Mouse (Mus musculus) cerebral cortex, adult 2 months (tissue): ENCODE results near the gene Clrn2.

ENCODE experiments used
- whole genome bisulfite sequencing: fragments of 180-500 bp; shearing (Covaris S2); methylation state at CpG from one replicate; pipeline ENCODE4 v1.1.7; 2018; 5-methylcytosine and 5-hydroxymethylcytosine counted together

The Clrn2 gene

DNA sequence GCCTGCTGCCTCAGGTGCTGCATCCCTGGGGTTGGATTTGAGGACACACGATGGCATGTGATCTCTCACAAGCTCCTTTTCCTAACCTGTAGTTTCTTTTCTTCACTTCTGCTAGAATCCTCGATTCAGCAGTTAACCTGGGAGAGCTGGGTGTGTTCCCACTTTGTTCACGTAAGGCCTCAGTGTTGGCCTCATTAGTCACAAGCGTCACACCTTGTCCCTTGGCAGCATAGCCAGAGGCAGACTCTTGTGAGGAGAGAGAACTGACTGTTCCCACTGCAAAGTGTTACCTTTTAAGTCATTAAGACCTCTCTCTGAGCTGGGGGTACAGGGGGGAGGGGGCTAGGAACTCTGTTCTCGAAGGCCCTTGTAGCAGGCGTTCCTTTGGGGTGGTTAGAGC is 59.4 kb downstream of the Clrn2 start:
- 88% methylated on average over 6 of the region's 6 CpGs for WGBS

DNA sequence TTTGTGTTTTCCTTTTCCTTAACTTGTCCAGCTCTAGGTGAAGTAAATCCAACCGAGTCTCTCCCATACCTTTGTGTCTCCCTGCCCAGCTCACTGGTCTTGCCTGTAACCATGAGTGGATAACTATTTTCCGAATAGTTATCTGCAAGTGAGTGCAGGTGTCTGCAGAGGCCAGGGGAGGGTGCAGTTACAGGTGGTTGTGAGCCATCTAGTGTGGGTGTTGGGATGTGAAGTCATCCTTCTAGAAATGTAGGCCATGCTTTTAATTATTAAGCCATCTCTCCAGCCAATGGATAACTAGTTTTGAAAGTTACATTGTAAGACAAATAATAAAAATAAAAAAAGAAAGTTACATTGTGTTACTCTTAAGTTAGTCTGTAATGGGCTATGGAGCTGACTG is 60.0 kb downstream of the Clrn2 start:
- WGBS, result 89% methylated on average over 2 of the region's 2 CpGs
